Mouse (Mus musculus): ENCODE measurements around the gene Clec10a. TPM values are rescaled to one million over a fixed set of nuclear protein-coding genes. Genes with fewer than 3 reads are reported as not detected.
"Not testable (repeated sequence)": the region's sequence is repeated elsewhere in the genome, so short reads cannot be mapped to it uniquely, and the experiment has no call there.

The Clec10a gene
- total RNA-seq (2018; cell fraction: chromatin; rRNA removed) = 10 to 100 TPM in 17 of 26 experiments, 1 to 10 TPM in 9; 1.4 to 69.2 (median 14.2) TPM
- total RNA-seq (2018; cell fraction: cytosol; rRNA removed) = 10 to 100 TPM in 18 of 26 experiments, 1 to 10 TPM in 8; 7.8 to 58.2 (median 22.2) TPM
- total RNA-seq (2018; cell fraction: nucleus; rRNA removed) = 100 to 1,000 TPM in 4 of 26 experiments, 10 to 100 TPM in 22; 12.2 to 164 (median 23.7) TPM
- polyA plus RNA-seq (2018) = 10.4 to 103 TPM (median 37.8 TPM) in 3 replicates

- H3K36me3 ChIP-seq (ENCODE audit: inconsistent target); H3K79me2 ChIP-seq (ENCODE audit: inconsistent target); H3K4me3 ChIP-seq (ENCODE audit: inconsistent target); H3K27ac ChIP-seq: not testable (repeated sequence)
- no CpG with 5 or more reads among the region's 5 CpGs for WGBS (ENCODE audit: missing documents)
Observed at GRCm38 (mm10) chr11:70155897-70156296, at the start of gene Clec10a. Clec10a (plus strand) TSS chr11:70156197.

- no peak overlapping the region for H3K4me3 ChIP-seq (ENCODE audit: inconsistent target)
- no peaks in the 10 kb centered on the region for H3K79me2 ChIP-seq (ENCODE audit: inconsistent target)
- H3K27ac ChIP-seq = no peak overlapping the region
- no peaks in the 10 kb centered on the region for H3K36me3 ChIP-seq (ENCODE audit: inconsistent target)
- 97% methylated on average over 8 of the region's 8 CpGs for WGBS (ENCODE audit: missing documents)
Observed at GRCm38 (mm10) chr11:70107085-70107484, 48.9 kb upstream of the Clec10a start.

GRCm38 (mm10) chr11:70110146-70110545 lies 45.9 kb upstream of the Clec10a start:
- no peak overlapping the region for H3K4me3 ChIP-seq (ENCODE audit: inconsistent target)
- no peak overlapping the region for H3K27ac ChIP-seq
- no peaks in the 10 kb centered on the region for H3K36me3 ChIP-seq (ENCODE audit: inconsistent target)
- H3K79me2 ChIP-seq (ENCODE audit: inconsistent target) = no peaks in the 10 kb centered on the region
- 79% methylated on average over 3 of the region's 3 CpGs for WGBS (ENCODE audit: missing documents)

GRCm38 (mm10) chr11:70114562-70114961 lies 41.4 kb upstream of the Clec10a start:
- Histone ChIP-seq H3K79me2 (ENCODE audit: inconsistent target) (no peaks in the 10 kb centered on the region), H3K36me3 (ENCODE audit: inconsistent target) (no peaks in the 10 kb centered on the region), H3K27ac (0 out of 2 replicates have a peak overlapping the region, but pooled peaks have one; percentile 4), H3K4me3 (ENCODE audit: inconsistent target) (no peak overlapping the region)
- WGBS (ENCODE audit: missing documents) = 35% methylated on average over 4 of the region's 4 CpGs

GRCm38 (mm10) chr11:70115901-70116300 lies 40.1 kb upstream of the Clec10a start:
- Histone ChIP-seq H3K27ac (no peak overlapping the region), H3K4me3 (ENCODE audit: inconsistent target) (no peak overlapping the region), H3K36me3 (ENCODE audit: inconsistent target) (no peaks in the 10 kb centered on the region), H3K79me2 (ENCODE audit: inconsistent target) (no peaks in the 10 kb centered on the region)
- WGBS (ENCODE audit: missing documents) = 89% methylated on average over 3 of the region's 3 CpGs

- 19% methylated on average over 9 of the region's 9 CpGs for WGBS (ENCODE audit: missing documents)
- H3K79me2 ChIP-seq (ENCODE audit: inconsistent target) = no peaks in the 10 kb centered on the region
- H3K36me3 ChIP-seq (ENCODE audit: inconsistent target) = no peaks in the 10 kb centered on the region
- no peak within 1 kb of the TSS for H3K4me3 ChIP-seq (ENCODE audit: inconsistent target)
- peak within 1 kb of the TSS; percentile 45 for H3K27ac ChIP-seq
Observed at GRCm38 (mm10) chr11:70129926-70130379, 26.0 kb upstream of the Clec10a start, which contains the start of gene Mgl2. Mgl2 (plus strand) TSS chr11:70130329.

- not testable (repeated sequence) for H3K36me3 ChIP-seq (ENCODE audit: inconsistent target); H3K79me2 ChIP-seq (ENCODE audit: inconsistent target); H3K27ac ChIP-seq; H3K4me3 ChIP-seq (ENCODE audit: inconsistent target)
- WGBS (ENCODE audit: missing documents) = 97% methylated on average over 3 of the region's 3 CpGs
Observed at GRCm38 (mm10) chr11:70135001-70135400, 21.0 kb upstream of the Clec10a start.

GRCm38 (mm10) chr11:70135925-70136324 lies 20.1 kb upstream of the Clec10a start:
- H3K36me3 ChIP-seq (ENCODE audit: inconsistent target); H3K4me3 ChIP-seq (ENCODE audit: inconsistent target); H3K79me2 ChIP-seq (ENCODE audit: inconsistent target); H3K27ac ChIP-seq: not testable (repeated sequence)
- 82% methylated on average over 8 of the region's 8 CpGs for WGBS (ENCODE audit: missing documents)

- no peaks in the 10 kb centered on the region for H3K36me3 ChIP-seq (ENCODE audit: inconsistent target)
- no peak overlapping the region for H3K27ac ChIP-seq
- no peak overlapping the region for H3K4me3 ChIP-seq (ENCODE audit: inconsistent target)
- WGBS (ENCODE audit: missing documents) = 93% methylated on average over 10 of the region's 10 CpGs
- no peaks in the 10 kb centered on the region for H3K79me2 ChIP-seq (ENCODE audit: inconsistent target)
Observed at GRCm38 (mm10) chr11:70139171-70139570, 16.8 kb upstream of the Clec10a start.

- WGBS (ENCODE audit: missing documents) = 83% methylated on average over 3 of the region's 3 CpGs
- no peak overlapping the region for H3K27ac ChIP-seq
- H3K4me3 ChIP-seq (ENCODE audit: inconsistent target) = no peak overlapping the region
- no peaks in the 10 kb centered on the region for H3K36me3 ChIP-seq (ENCODE audit: inconsistent target)
- no peaks in the 10 kb centered on the region for H3K79me2 ChIP-seq (ENCODE audit: inconsistent target)
Observed at GRCm38 (mm10) chr11:70151072-70151471, 4.9 kb upstream of the Clec10a start.

- 79% methylated on average over 3 of the region's 3 CpGs for WGBS (ENCODE audit: missing documents)
- Histone ChIP-seq H3K27ac (no peak overlapping the region), H3K36me3 (ENCODE audit: inconsistent target) (no peaks in the 10 kb centered on the region)
Observed at GRCm38 (mm10) chr11:70162336-70162735, 6.3 kb downstream of the Clec10a start.

GRCm38 (mm10) chr11:70165972-70166921 lies 10.2 kb downstream of the Clec10a start:
- H3K27ac ChIP-seq = peak overlapping the region; percentile 86
- no peaks in the 10 kb centered on the region for H3K79me2 ChIP-seq (ENCODE audit: inconsistent target)
- peaks cover 10% of the 10 kb centered on the region; the same call in 1 of the 2 replicates for H3K36me3 ChIP-seq (ENCODE audit: inconsistent target)
- peak overlapping the region; percentile 28 for H3K4me3 ChIP-seq (ENCODE audit: inconsistent target)
- WGBS (ENCODE audit: missing documents) = 40% methylated on average over 15 of the region's 16 CpGs

More at GRCm38 (mm10) chr11:70162336-70162735, 6.3 kb downstream of the Clec10a start:
- Histone ChIP-seq H3K79me2 (ENCODE audit: inconsistent target) (no peaks in the 10 kb centered on the region), H3K4me3 (ENCODE audit: inconsistent target) (no peak overlapping the region)

- WGBS (ENCODE audit: missing documents) = 95% methylated on average over 7 of the region's 7 CpGs
- Histone ChIP-seq H3K27ac (no peak overlapping the region), H3K79me2 (ENCODE audit: inconsistent target) (no peaks in the 10 kb centered on the region), H3K4me3 (ENCODE audit: inconsistent target) (no peak overlapping the region), H3K36me3 (ENCODE audit: inconsistent target) (peaks cover 10% of the 10 kb centered on the region; the same call in 1 of the 2 replicates)
Observed at GRCm38 (mm10) chr11:70168136-70168535, 12.1 kb downstream of the Clec10a start.

- not testable (repeated sequence) for H3K4me3 ChIP-seq (ENCODE audit: inconsistent target); H3K79me2 ChIP-seq (ENCODE audit: inconsistent target); H3K27ac ChIP-seq; H3K36me3 ChIP-seq (ENCODE audit: inconsistent target)
- WGBS (ENCODE audit: missing documents) = 62% methylated on average over 4 of the region's 7 CpGs
Observed at GRCm38 (mm10) chr11:70169471-70169870, 13.5 kb downstream of the Clec10a start.

GRCm38 (mm10) chr11:70170291-70170690 lies 14.3 kb downstream of the Clec10a start:
- Histone ChIP-seq H3K4me3 (ENCODE audit: inconsistent target) (no peak overlapping the region), H3K79me2 (ENCODE audit: inconsistent target) (no peaks in the 10 kb centered on the region), H3K36me3 (ENCODE audit: inconsistent target) (peaks cover 10% of the 10 kb centered on the region; the same call in 1 of the 2 replicates), H3K27ac (no peak overlapping the region)
- WGBS (ENCODE audit: missing documents) = 91% methylated on average over 7 of the region's 7 CpGs

Measured in macrophage (primary cell).